Mouse (Mus musculus) E14TG2a.4 (cell line): ENCODE measurements at regions not wholly inside any gene's neighbourhood (a gene's known extent, or its start where the extent isn't known, plus 50 kb on each side); places are given as distances from the start of the nearest gene placed in this dataset.

ENCODE experiments used
- CTCF ChIP-seq: conservative IDR thresholded peaks from 2 replicates; pipeline ENCODE4 v1.5.1; 2014; ENCODE audit warnings: low read length
- NANOG ChIP-seq: IDR thresholded peaks from 2 replicates; pipeline ENCODE4 v1.6.1; 2014; ENCODE audit warnings: borderline replicate concordance, low read length, mixed read lengths
- POU5F1 ChIP-seq: IDR thresholded peaks from 2 replicates; pipeline ENCODE4 v1.6.1; 2014; ENCODE audit warnings: low read length, borderline replicate concordance

DNA sequence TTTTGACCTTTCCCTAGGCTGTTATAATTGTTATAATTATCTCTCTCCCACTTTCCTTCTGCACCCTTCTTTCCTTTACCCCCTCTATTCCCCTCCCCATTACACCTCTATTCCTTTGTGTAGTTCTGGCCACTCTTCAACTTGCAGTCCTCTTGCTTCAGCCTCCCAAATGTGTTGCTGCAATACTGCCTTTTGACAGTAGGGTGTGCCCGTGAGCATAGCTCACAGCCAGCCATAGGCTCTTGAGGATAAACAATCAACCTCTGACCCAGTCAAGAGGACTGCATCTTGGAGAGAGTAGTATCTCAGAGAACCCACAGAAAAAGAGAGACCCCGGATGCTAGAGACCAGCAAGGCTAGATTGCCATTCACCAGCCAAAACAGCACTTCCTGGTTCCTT, 184.9 kb upstream of the 4930535I16Rik start:
- TF ChIP-seq CTCF = peak; percentile 89
- TF ChIP-seq POU5F1 = no peak
- no peak for TF ChIP-seq NANOG
